19 mouse cellular contexts compared by ENCODE assay signal in the genomic region with DNA sequence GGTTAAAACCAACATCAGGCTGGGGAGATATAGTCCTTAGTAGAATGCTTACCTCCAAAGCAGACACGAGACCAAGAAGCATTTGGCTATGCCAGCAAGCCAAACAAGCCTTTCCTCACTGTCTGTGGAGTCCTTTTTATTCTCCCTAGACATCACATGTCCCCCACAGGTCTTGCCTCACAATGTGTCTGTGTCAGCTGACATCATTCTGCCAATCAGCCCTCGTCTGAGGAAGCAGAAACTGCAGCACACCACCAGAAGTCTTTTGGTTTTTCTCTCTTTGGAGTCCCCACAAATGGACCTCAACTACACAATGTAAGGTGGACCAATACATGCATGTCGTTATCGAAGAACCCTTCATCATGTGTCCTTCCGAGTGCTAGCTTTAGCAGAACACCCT. TPM values are rescaled to one million over a fixed set of nuclear protein-coding genes. Genes with fewer than 3 reads are reported as not detected.
"Had no signal": no experiment of that assay in that cellular context is flagged by ENCODE, and none has a peak within 500 bp of the region (broad histone marks: within the 10 kb centered on the region; RNA-seq: fewer than 3 reads in every experiment).

No protein-coding gene starts in this region.

- ATAC-seq: liver, postnatal 0 days had no signal

- H3K9me3 ChIP-seq: kidney, embryonic 15.5 days; liver, embryonic 13.5 days; lung, embryonic 15.5 days; midbrain, embryonic 12.5 days had no signal

- H3K4me3 ChIP-seq: kidney, embryonic 15.5 days; left cerebral cortex, adult 2 months; liver, embryonic 13.5 days; lung, embryonic 15.5 days; megakaryocyte, embryonic 14.5 days; midbrain, embryonic 12.5 days had no signal

- H3K27ac ChIP-seq: left cerebral cortex, adult 2 months; liver, embryonic 13.5 days; lung, embryonic 15.5 days; macrophage; midbrain, embryonic 12.5 days had no signal

- H3K9ac ChIP-seq: kidney, embryonic 15.5 days; liver, embryonic 13.5 days; liver, postnatal 0 days; lung, embryonic 15.5 days; midbrain, embryonic 12.5 days had no signal

- DNase-seq: kidney, postnatal 14 days; liver; liver, embryonic 13.5 days; liver, postnatal 0 days; lung, postnatal 14 days; right cerebral cortex, adult 18-20 months; right cerebral cortex, postnatal 25 days; thymus, adult 2 months; thymus, postnatal 25 days had no signal

- H3K36me3 ChIP-seq: kidney, embryonic 15.5 days; liver, embryonic 13.5 days; lung, embryonic 15.5 days; midbrain, embryonic 12.5 days had no signal

- H3K4me2 ChIP-seq: kidney, embryonic 15.5 days; liver, embryonic 13.5 days; lung, embryonic 15.5 days; midbrain, embryonic 12.5 days had no signal

- H3K27me3 ChIP-seq: kidney, embryonic 15.5 days; lung, embryonic 15.5 days had no signal

RNA-seq across cellular contexts. Expression of a gene that starts 49.0 kb away (rescaled TPM):
- total RNA-seq: layer of hippocampus, postnatal 25 days; left cerebral cortex, postnatal 14 days; midbrain, postnatal 0 days had no signal
- polyA plus RNA-seq: liver, embryonic 13.5 days; liver, postnatal 0 days; lung, embryonic 15.5 days; macrophage; midbrain, embryonic 12.5 days; neural tube, embryonic 14.5 days had no signal
